Mouse (Mus musculus) E14TG2a.4 (cell line): ENCODE results near the gene Foxp1.

ENCODE experiments used
- H3K27me3 ChIP-seq: 2 replicates; pipeline ENCODE4 v1.6.1; 2014; ENCODE audit warnings: low read length, control low read depth; ENCODE audit not compliant: insufficient read depth
- H3K36me3 ChIP-seq: 2 replicates; pipeline ENCODE4 v1.6.1; 2014; ENCODE audit warnings: low read length, control low read depth; ENCODE audit not compliant: insufficient read depth
- H3K4me1 ChIP-seq: replicated peaks from 2 replicates; pipeline ENCODE4 v1.6.1; 2014; ENCODE audit warnings: low read depth, low read length, control low read depth
- H3K4me3 ChIP-seq: replicated peaks from 2 replicates; pipeline ENCODE4 v1.5.1; 2014; ENCODE audit warnings: mild to moderate bottlenecking, low read length
- H3K9me3 ChIP-seq: 2 replicates; pipeline ENCODE4 v1.6.1; 2014; ENCODE audit warnings: low read length, control low read depth
- CTCF ChIP-seq: conservative IDR thresholded peaks from 2 replicates; pipeline ENCODE4 v1.5.1; 2014; ENCODE audit warnings: low read length
- NANOG ChIP-seq: IDR thresholded peaks from 2 replicates; pipeline ENCODE4 v1.6.1; 2014; ENCODE audit warnings: borderline replicate concordance, low read length, mixed read lengths
- POU5F1 ChIP-seq: IDR thresholded peaks from 2 replicates; pipeline ENCODE4 v1.6.1; 2014; ENCODE audit warnings: low read length, borderline replicate concordance

Foxp1 gene

DNA sequence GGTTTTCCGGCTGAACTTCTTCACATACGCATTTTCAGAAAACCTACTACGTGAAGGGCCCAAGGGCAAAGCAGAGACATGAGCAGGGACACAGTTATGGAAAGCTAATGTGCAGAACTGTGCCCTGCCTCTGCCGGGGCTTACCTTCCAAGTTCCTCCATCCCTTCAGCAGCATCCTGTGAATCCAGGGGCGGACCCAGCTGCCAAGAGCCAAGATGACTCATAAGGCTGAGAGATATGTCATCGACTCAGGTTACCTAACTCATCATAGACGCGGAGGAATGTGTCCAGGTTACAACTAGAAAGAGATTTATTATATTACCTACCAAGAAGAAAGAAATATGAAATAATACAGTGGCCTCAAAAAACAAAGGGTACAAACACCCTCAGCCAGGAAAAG, 56.2 kb downstream of the Foxp1 start:
- Histone ChIP-seq H3K36me3 (no peaks in the 10 kb centered on the region), H3K9me3 (no peaks in the 10 kb centered on the region)
- TF ChIP-seq CTCF (no peak), POU5F1 (no peak), NANOG (no peak)

GRCm38 (mm10) chr6:99464449-99464848, 58.1 kb downstream of the Foxp1 start:
- H3K36me3 ChIP-seq: no peaks in the 10 kb centered on the region
- H3K4me3 ChIP-seq: no peak overlapping the region
- TF ChIP-seq POU5F1: no peak
- no peak for TF ChIP-seq CTCF
- no peak for TF ChIP-seq NANOG
- no peaks in the 10 kb centered on the region for H3K9me3 ChIP-seq
- no peaks in the 10 kb centered on the region for H3K27me3 ChIP-seq
- peaks cover 10% of the 10 kb centered on the region for H3K4me1 ChIP-seq

More for the DNA sequence above, 56.2 kb downstream of the Foxp1 start:
- H3K4me1 ChIP-seq: peaks cover 10% of the 10 kb centered on the region
- no peak overlapping the region for H3K4me3 ChIP-seq
- H3K27me3 ChIP-seq: no peaks in the 10 kb centered on the region

- Histone ChIP-seq H3K9me3 (no peaks in the 10 kb centered on the region), H3K36me3 (no peaks in the 10 kb centered on the region), H3K4me3 (no peak overlapping the region), H3K27me3 (no peaks in the 10 kb centered on the region), H3K4me1 (peaks cover 10% of the 10 kb centered on the region)
- TF ChIP-seq CTCF: no peak
- TF ChIP-seq POU5F1: no peak
Measured at GRCm38 (mm10) chr6:99463906-99464305, 58.6 kb downstream of the Foxp1 start.

DNA sequence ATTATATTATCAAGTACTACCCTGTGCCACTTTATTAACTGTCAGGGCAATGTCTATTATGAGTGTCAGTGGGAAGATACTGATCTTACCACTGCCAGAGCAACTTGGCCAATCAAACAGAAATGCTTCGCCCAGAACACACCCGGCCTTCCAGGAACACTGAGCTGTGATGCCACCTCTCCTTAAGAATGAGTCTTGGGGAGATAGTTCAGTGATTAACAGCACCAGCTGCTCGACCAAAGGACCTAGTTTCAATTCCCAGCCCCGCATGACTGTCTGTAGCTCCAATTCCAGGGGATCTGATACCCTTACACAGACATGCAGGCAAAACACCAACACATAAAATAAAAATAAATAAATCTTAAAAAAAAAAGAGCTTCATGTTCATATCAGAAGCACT, 63.7 kb downstream of the Foxp1 start:
- Histone ChIP-seq H3K4me1 (peaks cover 15% of the 10 kb centered on the region), H3K27me3 (no peaks in the 10 kb centered on the region), H3K9me3 (no peaks in the 10 kb centered on the region), H3K4me3 (no peak overlapping the region), H3K36me3 (no peaks in the 10 kb centered on the region)
- TF ChIP-seq NANOG: no peak
- no peak for TF ChIP-seq CTCF
- TF ChIP-seq POU5F1: no peak

DNA sequence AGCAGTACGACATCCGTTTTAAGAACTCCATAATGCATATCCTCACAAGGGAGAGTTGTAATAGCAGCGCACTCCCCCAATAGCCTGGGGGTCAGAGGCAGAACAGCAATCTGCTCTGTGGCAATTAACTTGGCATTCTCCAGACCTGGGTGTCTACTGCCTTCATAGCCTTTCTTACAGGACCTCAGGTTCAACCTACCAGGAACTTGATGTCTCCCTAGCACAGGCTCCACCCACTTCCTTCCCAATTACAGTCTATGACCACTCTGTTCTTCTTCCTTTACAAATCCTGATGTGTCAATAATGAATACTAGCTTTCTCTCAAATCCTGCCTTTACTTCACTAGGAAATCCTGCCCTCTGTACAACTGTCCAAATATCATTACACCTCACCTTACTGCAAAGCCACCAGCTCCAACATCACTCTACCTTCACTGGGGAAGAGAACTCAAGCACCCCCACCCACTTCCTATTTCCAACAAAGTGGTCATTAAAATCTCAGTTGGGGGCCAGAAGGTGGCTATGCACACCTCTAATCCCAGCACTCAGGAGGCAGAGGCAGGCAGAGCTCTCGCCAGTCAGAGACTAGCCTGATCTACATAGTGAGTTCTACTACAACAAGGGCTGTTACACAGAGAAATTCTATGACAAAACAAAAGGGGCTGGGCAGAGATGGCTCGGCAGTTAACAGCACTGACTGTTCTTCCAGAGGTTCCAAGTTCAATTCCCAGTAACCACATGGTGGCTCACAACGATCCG, 68.6 kb downstream of the Foxp1 start:
- no peaks in the 10 kb centered on the region for H3K27me3 ChIP-seq
- TF ChIP-seq NANOG: no peak
- TF ChIP-seq POU5F1: no peak
- no peak for TF ChIP-seq CTCF
- H3K9me3 ChIP-seq: no peaks in the 10 kb centered on the region
- H3K36me3 ChIP-seq: no peaks in the 10 kb centered on the region
- H3K4me3 ChIP-seq: no peak overlapping the region
- H3K4me1 ChIP-seq: peaks cover 13% of the 10 kb centered on the region; the same call in 1 of the 2 replicates

- Histone ChIP-seq H3K27me3 (0 out of 2 replicates have a peak, but pooled peaks cover under 1% of the 10 kb centered on the region), H3K4me3 (no peak overlapping the region), H3K9me3 (no peaks in the 10 kb centered on the region), H3K4me1 (peaks cover 18% of the 10 kb centered on the region; the same call in 1 of the 2 replicates), H3K36me3 (no peaks in the 10 kb centered on the region)
- no peak for TF ChIP-seq CTCF
- TF ChIP-seq NANOG: no peak
Measured at GRCm38 (mm10) chr6:99452638-99453185, 69.8 kb downstream of the Foxp1 start.

GRCm38 (mm10) chr6:99451479-99451878, 71.0 kb downstream of the Foxp1 start:
- H3K9me3 ChIP-seq: no peaks in the 10 kb centered on the region
- peaks cover 19% of the 10 kb centered on the region; the same call in 1 of the 2 replicates for H3K4me1 ChIP-seq
- H3K36me3 ChIP-seq: no peaks in the 10 kb centered on the region
- peaks cover 6% of the 10 kb centered on the region; the same call in 1 of the 2 replicates for H3K27me3 ChIP-seq
- TF ChIP-seq NANOG (no peak), CTCF (no peak), POU5F1 (no peak)
- H3K4me3 ChIP-seq: no peak overlapping the region

DNA sequence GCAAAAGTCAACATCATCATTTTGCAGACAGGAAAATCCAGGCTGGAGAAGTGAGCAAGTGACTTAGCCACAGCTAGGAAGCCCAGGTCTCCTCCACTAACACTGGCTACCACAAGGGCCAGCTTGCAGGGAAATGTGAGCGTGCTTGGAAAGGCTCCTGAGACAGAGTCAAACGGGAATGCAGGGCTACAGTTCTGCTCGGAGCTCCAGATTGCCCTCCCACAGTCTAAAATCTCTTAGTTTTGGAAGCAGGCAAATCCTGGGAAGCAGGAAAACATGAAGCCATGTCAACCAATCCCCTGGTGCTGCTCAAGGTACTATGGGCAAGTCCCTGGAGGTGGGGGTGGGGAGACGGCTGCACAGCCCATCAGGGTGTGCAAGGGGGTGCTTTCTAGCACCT, 75.1 kb downstream of the Foxp1 start:
- Histone ChIP-seq H3K9me3 (no peaks in the 10 kb centered on the region), H3K27me3 (peaks cover 6% of the 10 kb centered on the region; the same call in 1 of the 2 replicates), H3K4me3 (no peak overlapping the region), H3K36me3 (no peaks in the 10 kb centered on the region), H3K4me1 (peaks cover 8% of the 10 kb centered on the region; the same call in 1 of the 2 replicates)
- no peak for TF ChIP-seq POU5F1
- TF ChIP-seq NANOG: no peak
- TF ChIP-seq CTCF: no peak

- Histone ChIP-seq H3K36me3 (no peaks in the 10 kb centered on the region), H3K4me3 (no peak overlapping the region), H3K27me3 (peaks cover 6% of the 10 kb centered on the region; the same call in 1 of the 2 replicates), H3K9me3 (no peaks in the 10 kb centered on the region), H3K4me1 (peaks cover 7% of the 10 kb centered on the region; the same call in 1 of the 2 replicates)
- TF ChIP-seq NANOG: no peak
- TF ChIP-seq POU5F1: no peak
- no peak for TF ChIP-seq CTCF
Measured at GRCm38 (mm10) chr6:99446801-99447415, 75.6 kb downstream of the Foxp1 start.
